Mouse (Mus musculus) heart, embryonic 11.5 days (tissue): ENCODE measurements around the gene Lgals2. TPM values are rescaled to one million over a fixed set of nuclear protein-coding genes. Genes with fewer than 3 reads are reported as not detected.
"Not testable (repeated sequence)": the region's sequence is repeated elsewhere in the genome, so short reads cannot be mapped to it uniquely, and the experiment has no call there.

Experiments
- ATAC-seq: fragments of 200-750 bp; cut with Nextera tagmentation; replicated peaks from 2 replicates; pipeline ENCODE4 v1.8.0; 2017; ENCODE audit warnings: moderate library complexity; ENCODE audit not compliant: insufficient number of reproducible peaks, low FRiP score, low TSS enrichment
- H3K27ac ChIP-seq: fragments of 300-500 bp; sonication (generic); 2 replicates; pipeline ENCODE4 v1.5.1; 2014; ENCODE audit warnings: mild to moderate bottlenecking, low read depth, low read length
- H3K27me3 ChIP-seq: fragments of 300-500 bp; sonication (generic); 2 replicates; pipeline ENCODE4 v1.6.1; 2014; ENCODE audit warnings: mild to moderate bottlenecking, low read length, mixed read lengths; ENCODE audit not compliant: control insufficient read depth, insufficient read depth
- H3K36me3 ChIP-seq: fragments of 300-500 bp; sonication (generic); 2 replicates; pipeline ENCODE4 v1.6.1; 2014; ENCODE audit warnings: mild to moderate bottlenecking, low read length, moderate library complexity, mixed read lengths; ENCODE audit not compliant: control insufficient read depth, insufficient read depth
- H3K4me1 ChIP-seq: fragments of 300-500 bp; sonication (generic); 2 replicates; pipeline ENCODE4 v1.6.1; 2014; ENCODE audit warnings: low read length; ENCODE audit not compliant: control insufficient read depth, insufficient read depth
- H3K4me2 ChIP-seq: fragments of 300-500 bp; sonication (generic); 2 replicates; pipeline ENCODE4 v1.6.1; 2014; ENCODE audit warnings: mild to moderate bottlenecking, moderate library complexity
- H3K4me3 ChIP-seq: fragments of 300-500 bp; sonication (generic); 2 replicates; pipeline ENCODE4 v1.5.1; 2014; ENCODE audit warnings: low read depth, low read length
- H3K9ac ChIP-seq: fragments of 300-500 bp; sonication (generic); 2 replicates; pipeline ENCODE4 v1.6.1; 2014; ENCODE audit warnings: mild to moderate bottlenecking, low read depth, low read length, moderate library complexity
- H3K9me3 ChIP-seq: fragments of 300-500 bp; sonication (generic); replicated peaks from 2 replicates; pipeline ENCODE4 v1.6.1; 2016; ENCODE audit warnings: low read length; ENCODE audit not compliant: control insufficient read depth
- WGBS: fragments of 180-500 bp; shearing (Covaris S2); extraction: QIAGEN DNeasy Blood & Tissue Kit; methylation state at CpG from one replicate; pipeline ENCODE4 v1.1.7; 2014; ENCODE audit not compliant: insufficient replicate concordance; 5-methylcytosine and 5-hydroxymethylcytosine counted together
- polyA plus RNA-seq: library from polyadenylated mRNA; unstranded; fragments of >200 nt; fragmentation: Nextera tagmentation; extraction: Ambion mirVana; gene quantifications from 2 replicates; pipeline ENCODE4 v1.2.1, GENCODE M21; 2014

Gene Lgals2
- polyA plus RNA-seq, 1 experiment from 2014 or later: 0.49 TPM

GRCm38 (mm10) chr15:78896149-78896548, 40.8 kb upstream of the Lgals2 start:
- Histone ChIP-seq H3K27me3 (no peaks in the 10 kb centered on the region), H3K4me3 (no peak overlapping the region), H3K4me2 (peak overlapping the region; percentile 29), H3K27ac (0 out of 2 replicates have a peak overlapping the region, but pooled peaks have one; percentile 35), H3K9ac (0 out of 2 replicates have a peak overlapping the region, but pooled peaks have one; percentile 58), H3K9me3 (no peaks in the 10 kb centered on the region), H3K36me3 (peaks cover 13% of the 10 kb centered on the region), H3K4me1 (peaks cover 82% of the 10 kb centered on the region)
- WGBS: 73% methylated on average over 3 of the region's 3 CpGs
- no peak for ATAC-seq

- 94% methylated on average over 2 of the region's 2 CpGs for WGBS
- peaks cover 13% of the 10 kb centered on the region for H3K36me3 ChIP-seq
- H3K9ac ChIP-seq: 0 out of 2 replicates have a peak overlapping the region, but pooled peaks have one; percentile 58
- no peak overlapping the region for H3K4me3 ChIP-seq
- no peaks in the 10 kb centered on the region for H3K9me3 ChIP-seq
- 0 out of 2 replicates have a peak overlapping the region, but pooled peaks have one; percentile 35 for H3K27ac ChIP-seq
- ATAC-seq: no peak
- H3K27me3 ChIP-seq: no peaks in the 10 kb centered on the region
- peaks cover 78% of the 10 kb centered on the region for H3K4me1 ChIP-seq
- no peak overlapping the region for H3K4me2 ChIP-seq
Measured at GRCm38 (mm10) chr15:78895741-78896140, 40.4 kb upstream of the Lgals2 start.

- no peak for ATAC-seq
- H3K4me2 ChIP-seq: no peak overlapping the region; the same call in 1 of the 2 replicates
- no peaks in the 10 kb centered on the region for H3K27me3 ChIP-seq
- WGBS: 60% methylated on average over 13 of the region's 13 CpGs
- peak overlapping the region; percentile 43; the same call in 1 of the 2 replicates for H3K9ac ChIP-seq
- no peaks in the 10 kb centered on the region for H3K9me3 ChIP-seq
- no peak overlapping the region for H3K4me3 ChIP-seq
- peaks cover 13% of the 10 kb centered on the region for H3K36me3 ChIP-seq
- peaks cover 77% of the 10 kb centered on the region for H3K4me1 ChIP-seq
- peak overlapping the region; percentile 68 for H3K27ac ChIP-seq
Measured at GRCm38 (mm10) chr15:78894726-78895125, 39.4 kb upstream of the Lgals2 start.

DNA sequence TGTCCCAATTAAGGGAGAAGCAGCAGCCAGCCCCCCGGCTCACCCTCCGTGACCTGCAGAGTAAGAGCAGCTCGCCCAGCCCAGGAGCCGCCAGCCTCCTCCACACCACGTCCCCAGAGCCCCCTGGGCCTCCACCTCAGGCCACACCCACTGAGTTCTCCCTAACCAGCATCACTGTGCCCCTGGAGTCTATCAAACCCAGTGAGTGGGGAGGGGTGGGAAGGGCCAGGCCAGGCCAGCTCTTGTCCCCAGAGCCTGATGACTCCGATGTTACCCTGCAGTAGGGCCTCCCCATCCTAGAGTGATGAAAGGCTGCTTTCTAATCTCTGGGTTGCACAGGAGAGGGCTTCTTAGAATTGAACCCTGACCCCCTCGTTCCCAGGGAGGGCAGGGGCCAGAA, 37.1 kb upstream of the Lgals2 start:
- H3K4me2 ChIP-seq: peak overlapping the region; percentile 6
- no peak overlapping the region for H3K4me3 ChIP-seq
- H3K36me3 ChIP-seq: peaks cover 23% of the 10 kb centered on the region
- 0 out of 2 replicates have a peak overlapping the region, but pooled peaks have one; percentile 7 for H3K27ac ChIP-seq
- peaks cover 73% of the 10 kb centered on the region for H3K4me1 ChIP-seq
- H3K27me3 ChIP-seq: no peaks in the 10 kb centered on the region
- H3K9ac ChIP-seq: peak overlapping the region; percentile 28
- H3K9me3 ChIP-seq: no peaks in the 10 kb centered on the region
- 22% methylated on average over 7 of the region's 7 CpGs for WGBS
- 0 out of 2 replicates have a peak, but pooled peaks have one; percentile 20 for ATAC-seq

- 32% methylated on average over 12 of the region's 13 CpGs for WGBS
- peak overlapping the region; percentile 7; the same call in 1 of the 2 replicates for H3K4me2 ChIP-seq
- H3K27ac ChIP-seq: peak overlapping the region; percentile 50; the same call in 1 of the 2 replicates
- H3K9ac ChIP-seq: no peak overlapping the region
- no peaks in the 10 kb centered on the region for H3K27me3 ChIP-seq
- H3K4me1 ChIP-seq: peaks cover 49% of the 10 kb centered on the region
- ATAC-seq: peak; percentile 40; the same call in 1 of the 2 replicates
- H3K36me3 ChIP-seq: peaks cover 34% of the 10 kb centered on the region
- no peaks in the 10 kb centered on the region for H3K9me3 ChIP-seq
- no peak overlapping the region for H3K4me3 ChIP-seq
Measured at GRCm38 (mm10) chr15:78889401-78889853, 34.1 kb upstream of the Lgals2 start.

DNA sequence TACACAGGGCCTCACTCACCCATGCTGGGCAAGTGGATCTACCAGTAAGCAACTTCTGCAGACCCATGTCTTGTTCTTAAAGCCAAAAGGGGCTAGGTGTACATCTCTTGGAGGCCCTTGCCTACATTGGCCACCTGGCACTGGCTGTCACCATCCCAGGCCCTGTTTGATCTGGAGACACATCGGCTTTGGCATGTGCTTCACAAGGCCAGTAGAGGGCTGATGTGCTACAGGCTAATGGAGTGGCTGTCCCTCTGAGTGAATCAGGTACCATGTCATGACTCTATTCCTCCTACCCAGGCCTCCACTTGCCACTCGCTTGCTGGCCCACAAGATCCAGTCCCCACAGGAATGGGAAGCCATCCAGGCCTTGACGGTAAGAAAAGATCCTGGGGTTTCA, 26.5 kb upstream of the Lgals2 start:
- Histone ChIP-seq H3K4me3 (no peak overlapping the region), H3K4me2 (no peak overlapping the region), H3K27me3 (no peaks in the 10 kb centered on the region), H3K4me1 (peaks cover 12% of the 10 kb centered on the region), H3K36me3 (peaks cover 25% of the 10 kb centered on the region), H3K27ac (no peak overlapping the region), H3K9me3 (no peaks in the 10 kb centered on the region), H3K9ac (0 out of 2 replicates have a peak overlapping the region, but pooled peaks have one; percentile 22)
- 85% methylated on average over 3 of the region's 3 CpGs for WGBS
- no peak for ATAC-seq

- peaks cover 21% of the 10 kb centered on the region for H3K36me3 ChIP-seq
- no peak overlapping the region for H3K4me2 ChIP-seq
- H3K27ac ChIP-seq: no peak overlapping the region
- H3K4me1 ChIP-seq: peaks cover 18% of the 10 kb centered on the region
- 93% methylated on average over 8 of the region's 8 CpGs for WGBS
- H3K9ac ChIP-seq: no peak overlapping the region
- H3K4me3 ChIP-seq: no peak overlapping the region
- no peaks in the 10 kb centered on the region for H3K27me3 ChIP-seq
- no peaks in the 10 kb centered on the region for H3K9me3 ChIP-seq
- no peak for ATAC-seq
Measured at GRCm38 (mm10) chr15:78880432-78880831, 25.1 kb upstream of the Lgals2 start.

GRCm38 (mm10) chr15:78878792-78879516, 23.6 kb upstream of the Lgals2 start:
- WGBS: 42% methylated on average over 7 of the region's 7 CpGs
- H3K9me3 ChIP-seq, H3K27ac ChIP-seq, H3K4me2 ChIP-seq, H3K27me3 ChIP-seq, ATAC-seq, H3K9ac ChIP-seq, H3K4me3 ChIP-seq: not testable (repeated sequence)
- H3K4me1 ChIP-seq: peaks cover 18% of the 10 kb centered on the region
- peaks cover 20% of the 10 kb centered on the region for H3K36me3 ChIP-seq
